Mouse (Mus musculus) spleen, adult 12 weeks (tissue): ENCODE measurements around the gene Alpk1.
A peak's percentile ranks its signal among the peaks of the same experiment; 100 is the strongest.
"Not testable (repeated sequence)": the region's sequence is repeated elsewhere in the genome, so short reads cannot be mapped to it uniquely, and the experiment has no call there.

Source experiments
- DNase-seq: peaks from one replicate; pipeline ENCODE4 v3.0.0; 2022; ENCODE audit warnings: low spot score

Gene Alpk1

DNA sequence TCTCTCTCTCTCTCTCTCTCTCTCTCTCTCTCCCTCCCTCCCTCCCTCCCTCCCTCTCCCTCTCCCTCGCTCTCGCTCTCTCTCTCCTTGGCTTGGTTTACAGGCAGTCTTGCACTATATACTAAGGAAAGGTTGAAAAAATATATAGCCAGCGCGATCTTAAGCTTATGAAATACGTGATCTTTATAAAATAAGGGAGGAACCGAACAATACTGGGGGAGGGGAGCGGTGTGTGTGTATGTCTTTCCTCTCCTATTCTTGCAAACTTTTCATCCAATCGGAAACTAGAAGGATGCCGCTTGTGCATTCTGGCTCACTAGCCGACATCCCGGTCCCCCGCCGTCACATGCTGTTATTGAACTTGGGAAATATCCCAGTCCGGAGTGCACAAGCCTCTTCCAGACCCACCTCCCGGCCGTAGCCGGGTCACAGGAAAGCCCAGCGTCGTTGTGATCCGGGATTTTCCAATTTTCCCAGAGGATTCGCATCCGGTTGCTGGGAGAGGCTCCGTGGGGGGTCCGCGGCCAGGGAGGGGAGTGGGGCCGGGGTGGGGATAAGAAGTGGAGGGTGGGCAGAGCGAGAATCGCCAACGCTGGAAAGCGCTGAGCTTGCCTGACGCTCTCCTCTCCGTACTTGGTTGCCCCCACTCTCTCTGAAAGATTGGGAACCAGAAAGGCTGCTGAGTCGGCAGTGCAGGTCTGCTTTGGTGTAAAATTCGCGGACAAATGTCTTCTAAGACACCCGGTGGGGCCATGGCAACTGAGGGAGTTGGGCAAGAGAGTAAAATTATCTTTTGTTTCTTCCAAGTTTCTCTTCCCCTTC, 10.1 kb upstream of the Alpk1 start:
- peak; percentile 22 for DNase-seq

- peak; percentile 62 for DNase-seq
Observed at GRCm38 (mm10) chr3:127789500-127790191, 9.3 kb upstream of the Alpk1 start, which contains the start of gene Tifa. Tifa (plus strand) TSS chr3:127789805.

DNA sequence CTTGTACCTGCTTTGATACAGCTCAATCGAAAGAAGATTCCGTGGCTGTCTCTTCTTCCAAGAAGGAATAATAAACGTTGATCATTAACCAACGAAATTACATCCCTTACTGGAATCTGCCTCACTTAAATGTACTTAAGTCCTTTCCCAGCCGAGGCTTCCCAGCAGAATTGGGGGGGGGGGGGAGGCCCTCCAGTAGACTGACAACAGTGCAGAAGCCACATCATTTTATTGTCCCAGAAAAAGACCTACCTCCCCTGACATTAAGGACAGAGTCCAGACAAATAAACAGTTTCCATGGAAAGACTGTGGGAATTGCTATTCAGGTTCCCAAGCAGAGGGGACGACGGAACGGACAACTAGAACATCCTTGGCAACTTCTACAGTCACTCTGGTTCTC, 8.6 kb upstream of the Alpk1 start:
- DNase-seq, result no peak

DNA sequence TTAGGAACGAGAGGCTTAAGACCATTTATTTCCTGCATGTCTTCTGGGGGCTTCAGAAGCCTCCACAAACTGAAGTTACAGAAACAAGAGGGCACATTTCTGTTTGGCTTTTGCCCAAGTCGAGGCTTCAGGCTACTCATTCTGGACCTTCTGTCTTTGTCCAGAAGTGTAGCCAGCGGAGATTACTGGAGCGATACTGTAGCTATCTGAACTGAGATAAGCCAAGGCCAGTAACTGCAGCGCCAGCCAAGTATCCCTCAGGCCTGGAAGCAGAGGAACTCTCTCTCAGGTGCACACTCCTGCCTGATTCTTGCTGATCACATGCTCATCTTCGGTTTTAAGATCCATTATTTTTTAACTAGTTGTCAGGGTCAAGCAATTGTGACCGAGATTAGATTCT, 7.7 kb upstream of the Alpk1 start:
- DNase-seq, result no peak

DNA sequence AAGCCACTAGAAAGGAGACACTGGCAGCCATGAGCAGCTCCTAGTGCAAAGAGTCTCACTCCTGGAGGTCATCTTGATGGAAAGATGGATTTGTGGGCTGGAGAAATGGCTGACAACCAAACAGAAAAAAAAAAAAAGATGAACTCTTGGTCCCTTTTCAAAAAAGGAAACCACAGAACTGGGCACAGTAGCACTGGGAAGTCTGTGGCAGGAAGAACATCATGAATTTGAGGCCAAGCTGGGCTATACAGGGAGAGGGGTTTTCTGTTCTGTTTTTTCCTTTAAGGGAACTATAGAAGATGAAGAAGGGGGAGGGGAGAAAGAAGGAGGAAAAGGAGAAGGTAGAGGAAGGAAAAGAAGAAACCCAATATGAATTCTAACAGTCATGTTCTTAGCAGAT, 6.7 kb upstream of the Alpk1 start:
- DNase-seq, result no peak

GRCm38 (mm10) chr3:127783680-127784079, 3.4 kb upstream of the Alpk1 start:
- DNase-seq, result not testable (repeated sequence)

DNA sequence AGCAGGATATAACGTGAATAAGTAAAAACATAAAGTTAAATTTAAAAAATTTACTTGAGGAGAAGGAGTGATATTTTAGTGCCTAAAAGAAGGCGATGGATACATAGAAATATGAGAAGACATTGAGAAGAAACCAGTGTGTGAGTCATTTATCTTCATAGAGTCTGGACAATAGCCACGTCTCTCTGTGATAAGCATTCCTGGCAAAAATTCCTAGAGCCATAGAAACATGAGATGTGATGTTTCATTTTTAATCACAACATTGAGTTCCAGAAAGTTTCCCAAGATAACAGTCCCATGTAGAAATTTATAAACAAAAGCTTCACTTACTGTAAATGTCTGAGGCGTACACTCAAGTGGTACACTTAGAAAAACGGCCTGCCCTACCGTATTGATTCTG, 2.6 kb upstream of the Alpk1 start:
- no peak for DNase-seq

DNA sequence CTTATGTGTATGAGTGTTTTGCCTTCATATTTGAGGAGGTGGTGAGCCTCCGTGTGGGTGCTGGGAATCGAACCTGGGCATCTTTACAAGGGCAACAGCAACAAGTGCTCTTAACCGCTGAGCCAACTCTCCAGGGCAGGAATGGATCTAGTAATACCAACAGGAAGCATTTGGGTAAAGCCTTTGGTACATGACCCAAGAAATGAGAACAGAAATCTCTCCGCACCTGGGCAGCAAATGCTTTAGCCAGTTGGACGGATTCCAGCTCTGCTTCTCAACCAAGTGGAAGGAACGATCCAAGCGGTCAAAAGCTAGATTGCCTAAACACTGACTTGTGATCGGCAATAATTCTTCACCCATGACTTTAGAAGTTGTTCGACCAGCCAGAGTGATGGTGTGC, 594 bp upstream of the Alpk1 start:
- no peak for DNase-seq

GRCm38 (mm10) chr3:127769146-127769545, 11.2 kb downstream of the Alpk1 start:
- no peak for DNase-seq

DNA sequence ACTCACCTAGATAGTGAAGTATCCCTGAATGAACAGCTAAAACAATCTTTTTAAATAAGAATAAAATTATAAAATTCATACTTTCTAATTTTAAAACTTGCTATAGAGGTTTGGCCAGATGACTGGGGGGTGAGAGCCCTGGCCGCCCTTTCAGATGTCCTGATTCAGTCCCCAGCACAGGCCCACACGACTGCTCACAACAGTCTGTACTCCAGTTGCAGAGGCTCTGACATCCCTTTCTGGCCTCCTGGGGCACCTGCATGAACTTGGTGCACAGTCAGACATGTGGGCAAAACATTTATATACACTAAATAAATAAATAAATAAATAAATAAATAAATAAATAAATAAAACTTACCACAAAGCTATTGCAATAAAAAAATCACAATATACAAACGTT, 14.4 kb downstream of the Alpk1 start:
- DNase-seq, result no peak

- DNase-seq, result no peak
Observed at GRCm38 (mm10) chr3:127764541-127764940, 15.8 kb downstream of the Alpk1 start.

- peak; percentile 68 for DNase-seq
Observed at GRCm38 (mm10) chr3:127763076-127763612, 17.2 kb downstream of the Alpk1 start.

DNA sequence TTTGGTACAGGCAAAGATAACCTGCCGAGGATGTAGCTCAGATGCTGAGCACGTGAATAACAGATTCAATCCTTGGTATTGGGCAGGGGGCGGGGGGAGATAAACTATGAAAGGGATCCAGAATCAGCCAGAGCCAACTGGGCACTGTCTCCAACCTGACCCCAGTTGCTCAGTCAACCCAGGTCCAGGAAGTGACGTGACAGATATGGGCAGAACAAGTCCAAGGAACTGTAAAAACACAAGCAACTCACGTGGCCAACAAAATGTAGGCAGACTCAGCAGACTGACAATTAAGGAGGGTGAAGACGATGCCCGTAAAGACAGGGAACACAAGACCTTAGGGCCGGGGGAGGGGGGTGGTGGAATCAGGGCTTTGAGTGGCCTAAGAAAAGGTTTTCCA, 17.9 kb downstream of the Alpk1 start:
- no peak for DNase-seq

GRCm38 (mm10) chr3:127759212-127759611, 21.1 kb downstream of the Alpk1 start:
- DNase-seq, result no peak

GRCm38 (mm10) chr3:127758806-127759205, 21.5 kb downstream of the Alpk1 start:
- DNase-seq, result no peak

- no peak for DNase-seq
Observed at GRCm38 (mm10) chr3:127757886-127758301, 22.4 kb downstream of the Alpk1 start.

DNA sequence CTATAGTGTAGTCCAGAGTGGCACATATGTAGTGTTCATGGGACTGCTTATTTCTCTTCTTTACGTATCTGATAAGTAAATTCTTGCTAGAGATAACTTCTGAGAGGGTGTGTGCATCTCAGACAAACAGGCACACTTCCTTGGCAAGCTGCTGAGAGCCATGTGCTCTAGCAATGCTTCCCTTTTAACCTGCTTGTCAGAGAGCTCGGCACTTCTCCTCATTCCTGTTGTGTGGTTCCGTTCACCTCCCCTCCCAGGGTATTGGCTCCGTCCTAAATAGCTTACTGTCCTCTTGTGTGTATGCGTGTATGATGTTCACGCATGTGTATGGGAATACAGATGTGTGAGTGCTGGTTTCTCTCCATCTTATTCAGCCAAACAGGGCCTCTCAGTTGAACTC, 23.9 kb downstream of the Alpk1 start:
- DNase-seq, result no peak

DNA sequence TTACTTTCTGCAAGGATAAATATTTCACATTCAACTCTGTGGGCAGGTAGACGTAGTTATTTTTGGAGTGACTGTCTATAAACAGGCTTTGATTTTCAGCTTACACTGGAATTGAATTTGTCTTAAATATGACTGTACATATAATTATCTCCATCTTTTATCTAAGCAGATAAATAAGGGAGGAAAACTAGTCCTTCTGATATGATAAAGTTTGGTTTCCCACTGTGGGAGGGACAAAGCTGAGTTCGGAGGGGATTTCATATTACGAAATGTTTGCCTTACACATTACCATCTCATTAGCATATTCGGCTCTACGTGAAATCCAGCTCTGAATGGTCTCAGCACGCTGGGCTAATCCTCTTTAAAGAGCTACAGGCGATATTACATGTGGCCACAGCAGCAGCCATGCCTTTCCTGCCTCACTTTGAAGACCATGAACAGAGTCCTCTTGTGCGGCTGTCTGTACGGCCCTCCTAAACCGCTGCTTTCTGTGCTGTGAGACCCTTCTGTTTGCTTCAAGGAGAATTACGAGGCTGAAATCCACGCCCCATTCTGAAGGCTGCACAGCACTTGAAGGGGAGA, 30.3 kb downstream of the Alpk1 start:
- DNase-seq, result no peak

DNA sequence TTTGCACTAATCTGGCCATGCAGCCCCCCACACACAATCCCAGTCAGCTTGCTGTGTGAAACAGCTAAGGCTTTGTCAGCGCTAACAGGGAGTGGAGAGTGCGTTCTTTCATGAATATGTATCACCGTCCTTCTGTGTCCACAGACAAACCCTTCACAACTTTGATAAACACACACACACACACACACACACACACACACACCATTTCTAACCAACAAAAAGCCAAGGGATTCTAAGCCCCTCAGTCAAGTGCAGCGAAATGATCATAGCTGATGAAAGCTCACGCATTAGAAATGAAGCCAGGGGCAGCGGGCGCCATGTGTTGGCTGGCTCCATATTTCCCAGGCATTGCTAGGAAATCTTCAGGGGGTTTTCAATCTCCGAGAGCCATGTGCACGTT, 31.1 kb downstream of the Alpk1 start:
- DNase-seq, result no peak

GRCm38 (mm10) chr3:127748644-127749043, 31.7 kb downstream of the Alpk1 start:
- DNase-seq, result no peak

GRCm38 (mm10) chr3:127745911-127746640, 34.3 kb downstream of the Alpk1 start:
- DNase-seq, result no peak

DNA sequence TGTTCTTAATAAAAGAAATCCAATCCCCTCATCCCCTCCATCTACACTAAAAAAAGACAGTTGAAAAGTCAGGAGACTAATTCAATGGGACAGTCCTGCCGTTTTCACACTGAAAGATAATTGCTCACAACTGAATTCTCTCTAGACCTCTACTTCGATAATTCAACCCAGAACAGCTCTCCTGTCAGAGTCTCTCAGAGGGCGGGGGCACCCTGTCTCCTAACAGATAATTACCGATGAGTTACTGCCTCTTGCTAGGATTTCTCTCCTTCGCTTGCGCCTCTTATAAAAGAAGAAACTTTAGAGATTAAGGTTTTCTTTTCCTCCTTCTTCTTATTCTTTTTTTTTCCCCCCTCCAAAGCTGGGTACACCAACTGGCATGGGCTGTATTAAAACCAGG, 34.8 kb downstream of the Alpk1 start:
- DNase-seq, result no peak
